Mouse (Mus musculus) left cerebral cortex, postnatal 25 days (tissue): ENCODE data around the gene Ccr1l1. TPM values are rescaled to one million over a fixed set of nuclear protein-coding genes. Genes with fewer than 3 reads are reported as not detected.
"Not testable (repeated sequence)": the region's sequence is repeated elsewhere in the genome, so short reads cannot be mapped to it uniquely, and the experiment has no call there.

Experiments used
- DNase-seq, 2 experiments: peaks; one replicate each; pipeline ENCODE4 v3.0.0; 2022; ENCODE audit warnings: low spot score in 2 of 2, mixed read lengths in 1 of 2
- intact Hi-C: fragments of 180-260 bp; cut with DNase I; formaldehyde crosslinking; loops from one replicate; pipeline ENCODE4 v1.15.1; 2025
- total RNA-seq, 2 experiments: library from RNA; stranded (reverse); gene quantifications; 2 replicates each; pipeline ENCODE4 v1.2.3; 2021

The Ccr1l1 gene
- total RNA-seq, 2 experiments from 2014 or later = not detected

- DNase-seq, intact Hi-C loops: not testable (repeated sequence)
Observed at GRCm38 (mm10) chr9:123966858-123967495, 11.2 kb downstream of the Ccr1l1 start.

- DNase-seq = no peak
- intact Hi-C loops = no loop called here
Observed at GRCm38 (mm10) chr9:123964776-123965175, 13.4 kb downstream of the Ccr1l1 start.

- no peak for DNase-seq
- intact Hi-C loops = no loop called here
Observed at GRCm38 (mm10) chr9:123960161-123960560, 18.0 kb downstream of the Ccr1l1 start.

GRCm38 (mm10) chr9:123957911-123958413, 20.2 kb downstream of the Ccr1l1 start:
- intact Hi-C loops = no loop called here
- DNase-seq = no peak

- DNase-seq = no peak
- intact Hi-C loops = no loop called here
Observed at GRCm38 (mm10) chr9:123956892-123957291, 21.3 kb downstream of the Ccr1l1 start.

GRCm38 (mm10) chr9:123953551-123953950, 24.7 kb downstream of the Ccr1l1 start:
- intact Hi-C loops = no loop called here
- peak in 1 of 2 experiments; percentile 19 for DNase-seq

GRCm38 (mm10) chr9:123951176-123951575, 27.0 kb downstream of the Ccr1l1 start:
- DNase-seq = no peak
- intact Hi-C loops = no loop called here

- intact Hi-C loops = no loop called here
- no peak for DNase-seq
Observed at GRCm38 (mm10) chr9:123949432-123949831, 28.8 kb downstream of the Ccr1l1 start.

GRCm38 (mm10) chr9:123947815-123948214, 30.4 kb downstream of the Ccr1l1 start:
- DNase-seq = no peak
- intact Hi-C loops = no loop called here

GRCm38 (mm10) chr9:123942025-123942424, 36.2 kb downstream of the Ccr1l1 start:
- no peak for DNase-seq
- intact Hi-C loops = no loop called here

GRCm38 (mm10) chr9:123941316-123941715, 36.9 kb downstream of the Ccr1l1 start:
- no peak for DNase-seq
- intact Hi-C loops = no loop called here

- no peak for DNase-seq
- intact Hi-C loops = no loop called here
Observed at GRCm38 (mm10) chr9:123940628-123941027, 37.6 kb downstream of the Ccr1l1 start.

- intact Hi-C loops = no loop called here
- no peak for DNase-seq
Observed at GRCm38 (mm10) chr9:123940168-123940567, 38.0 kb downstream of the Ccr1l1 start.

- DNase-seq = no peak
- intact Hi-C loops = no loop called here
Observed at GRCm38 (mm10) chr9:123937989-123938388, 40.2 kb downstream of the Ccr1l1 start.

GRCm38 (mm10) chr9:123936604-123937280, 41.5 kb downstream of the Ccr1l1 start:
- intact Hi-C loops = no loop called here
- no peak for DNase-seq

- intact Hi-C loops = no loop called here
- no peak for DNase-seq
Observed at GRCm38 (mm10) chr9:123935776-123936175, 42.4 kb downstream of the Ccr1l1 start.

- intact Hi-C loops = no loop called here
- DNase-seq = no peak
Observed at GRCm38 (mm10) chr9:123935346-123935745, 42.9 kb downstream of the Ccr1l1 start.

- DNase-seq = no peak
- intact Hi-C loops = no loop called here
Observed at GRCm38 (mm10) chr9:123933716-123934445, 44.3 kb downstream of the Ccr1l1 start.

- DNase-seq = no peak
- intact Hi-C loops = no loop called here
Observed at GRCm38 (mm10) chr9:123932911-123933675, 45.1 kb downstream of the Ccr1l1 start.
